Mouse (Mus musculus) small intestine, adult 2 months (tissue): ENCODE data around the gene Lclat1.

ENCODE experiments used
- CTCF ChIP-seq: fragments of 200-500 bp; IDR thresholded peaks from 2 replicates; pipeline ENCODE4 v1.5.1; 2012; ENCODE audit warnings: low read depth, mild to moderate bottlenecking, control low read depth, inconsistent platforms, low read length, moderate library complexity, mixed read lengths; ENCODE audit not compliant: insufficient replicate concordance, insufficient read length; ENCODE audit errors: extremely low read depth
- POLR2A ChIP-seq: fragments of 200-500 bp; IDR thresholded peaks from 2 replicates; pipeline ENCODE4 v1.6.1; 2012; ENCODE audit warnings: low read depth, mild to moderate bottlenecking, control low read depth, inconsistent platforms, low read length, moderate library complexity

DNA sequence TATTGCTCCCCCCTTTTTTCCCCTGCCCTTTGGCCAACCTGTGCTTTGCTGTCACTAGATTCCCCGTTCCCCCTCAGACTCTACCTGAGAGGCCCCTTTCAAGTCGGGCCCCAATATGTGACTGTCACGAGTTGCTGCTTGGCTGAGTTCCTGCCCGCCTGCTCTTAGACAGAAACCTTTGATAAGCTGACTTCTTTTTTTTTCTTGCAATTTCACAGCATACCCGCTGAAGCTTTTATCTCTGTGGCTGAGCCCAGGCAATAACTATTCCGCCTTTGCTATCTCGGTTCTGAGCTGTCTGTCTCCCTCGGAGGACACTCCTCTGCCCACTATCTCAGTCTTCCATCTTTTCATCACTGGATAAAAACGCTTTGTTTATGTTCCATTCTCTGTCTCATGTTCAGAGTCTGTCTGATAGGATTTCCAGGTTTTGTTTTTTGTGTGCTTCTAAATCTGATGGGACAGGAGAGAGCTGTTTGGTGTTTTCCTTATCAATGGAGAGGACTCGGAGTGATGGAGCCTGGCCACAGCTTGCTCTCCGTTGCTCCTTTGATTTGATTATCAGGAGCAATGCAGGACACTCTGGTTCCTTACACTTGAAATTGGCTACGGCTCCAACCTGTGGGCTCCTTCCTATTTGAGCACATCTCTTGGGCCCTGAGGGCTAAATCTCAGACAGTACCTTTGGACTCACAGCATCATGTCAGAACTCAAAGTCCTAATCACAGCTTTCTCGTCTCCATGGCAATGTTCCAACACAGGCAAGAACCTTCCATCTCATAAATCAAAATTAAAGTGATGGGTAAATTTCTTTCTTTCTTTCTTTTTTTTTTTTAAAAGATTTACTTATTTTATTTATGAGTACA lies 20.5 kb upstream of the Lclat1 start:
- TF ChIP-seq CTCF, result no peak
- no peak for TF ChIP-seq POLR2A
